Mouse (Mus musculus): Measurements from ENCODE around the gene Tnni2.

DNA sequence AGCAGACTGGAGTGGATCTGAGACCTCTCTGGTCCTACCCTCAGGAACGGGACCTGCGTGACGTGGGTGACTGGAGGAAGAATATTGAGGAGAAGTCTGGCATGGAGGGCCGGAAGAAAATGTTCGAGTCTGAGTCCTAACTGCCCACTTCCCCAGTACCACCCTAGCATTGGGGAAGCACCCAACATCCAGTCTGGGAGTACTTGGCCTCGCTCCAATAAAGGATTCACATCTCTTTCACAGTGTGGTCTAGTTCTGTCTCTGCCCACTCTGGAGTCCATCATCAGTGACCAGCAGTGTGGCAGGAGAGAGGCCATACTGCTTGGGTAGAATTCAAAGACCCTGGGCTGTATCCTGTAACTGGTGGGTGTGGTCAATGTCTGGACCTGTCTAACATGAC lies 2.6 kb downstream of the Tnni2 start:
- TF ChIP-seq CTCF (IDR thresholded peaks at IDR 0.05; ENCODE audit: borderline replicate concordance, insufficient read depth, low read length), result no peak
- TF ChIP-seq POLR2A (IDR thresholded peaks at IDR 0.05; ENCODE audit: low read depth, low read length), result no peak

Measured in embryonic fibroblast, embryonic 13.5 days (primary cell).